Mouse (Mus musculus) ES-E14 (cell line): ENCODE measurements around the gene Chat. TPM values are rescaled to one million over a fixed set of nuclear protein-coding genes. Genes with fewer than 3 reads are reported as not detected.

ENCODE experiments used
- DNase-seq: peaks from one replicate; pipeline ENCODE4 v3.0.0-alpha.2; 2013; ENCODE audit warnings: low read depth, low spot score
- H3K27ac ChIP-seq: 2 replicates; pipeline ENCODE4 v1.5.1; 2012; ENCODE audit warnings: low read depth, mild to moderate bottlenecking, low read length, moderate library complexity, mixed read lengths; ENCODE audit not compliant: poor library complexity, insufficient read depth, severe bottlenecking
- H3K36me3 ChIP-seq: 2 replicates; pipeline ENCODE4 v1.6.1; 2012; ENCODE audit warnings: mild to moderate bottlenecking, low read length, moderate library complexity, mixed read lengths; ENCODE audit not compliant: control insufficient read depth, poor library complexity, insufficient read depth, severe bottlenecking
- H3K4me1 ChIP-seq, 2 experiments: fragments of 150-350 bp in 1 of 2; sonication (generic) in 1 of 2; 2 replicates each; pipeline ENCODE4 v1.6.1; 2012; ENCODE audit warnings: low read length in 2 of 2, mild to moderate bottlenecking in 1 of 2, mixed read lengths in 1 of 2; ENCODE audit not compliant: control insufficient read depth in 2 of 2, insufficient read depth in 2 of 2, poor library complexity in 1 of 2
- H3K4me3 ChIP-seq, 2 experiments: fragments of 150-350 bp in 1 of 2; sonication (generic) in 1 of 2; 2 replicates each; pipeline ENCODE4 v1.5.1; 2012; ENCODE audit warnings: low read length in 2 of 2, low read depth in 1 of 2, mild to moderate bottlenecking in 1 of 2, mixed read lengths in 1 of 2; ENCODE audit not compliant: insufficient read depth in 1 of 2, poor library complexity in 1 of 2, severe bottlenecking in 1 of 2
- H3K9ac ChIP-seq: 2 replicates; pipeline ENCODE4 v1.6.1; 2012; ENCODE audit warnings: low read depth, mild to moderate bottlenecking, low read length, mixed read lengths; ENCODE audit not compliant: poor library complexity, insufficient read depth, severe bottlenecking
- H3K9me3 ChIP-seq: fragments of 150-350 bp; sonication (generic); 2 replicates; pipeline ENCODE4 v1.6.1; 2012; ENCODE audit warnings: low read depth, mild to moderate bottlenecking, low read length; ENCODE audit not compliant: control insufficient read depth, insufficient read depth
- CHD2 ChIP-seq: IDR thresholded peaks from 2 replicates; pipeline ENCODE4 v1.6.1; 2014; ENCODE audit warnings: mild to moderate bottlenecking, low read depth, low read length, inconsistent platforms
- HCFC1 ChIP-seq: IDR thresholded peaks from 2 replicates; pipeline ENCODE4 v1.6.1; 2012; ENCODE audit warnings: low read length, inconsistent platforms, borderline replicate concordance; ENCODE audit not compliant: insufficient read depth
- MAFK ChIP-seq: IDR thresholded peaks from 2 replicates; pipeline ENCODE4 v1.6.1; 2014; ENCODE audit warnings: mild to moderate bottlenecking, low read depth, low read length, inconsistent platforms; ENCODE audit not compliant: insufficient read depth
- ZC3H11A ChIP-seq: IDR thresholded peaks from 2 replicates; pipeline ENCODE4 v1.6.1; 2012; ENCODE audit warnings: low read depth, mild to moderate bottlenecking, inconsistent platforms, low read length, borderline replicate concordance
- ZNF384 ChIP-seq: IDR thresholded peaks from 2 replicates; pipeline ENCODE4 v1.6.1; 2012; ENCODE audit warnings: low read depth, low read length, inconsistent platforms
- in situ Hi-C, 2 experiments: fragments of 600-800 bp; cut with MboI; formaldehyde crosslinking; loops; one replicate each; pipeline ENCODE4 v1.15.1; 2025; ENCODE audit warnings: low sequenced_read_pairs in 2 of 2, inconsistent platforms in 1 of 2; ENCODE audit not compliant: unreplicated experiment in 2 of 2
- total RNA-seq: library from RNA; depleted of rRNA; stranded (reverse); fragments of 300-350 nt; gene quantifications from 2 replicates; pipeline ENCODE4 v1.2.3, GENCODE M21; 2012

Gene Chat
- total RNA-seq, 1 experiment = 0.09 TPM

DNA sequence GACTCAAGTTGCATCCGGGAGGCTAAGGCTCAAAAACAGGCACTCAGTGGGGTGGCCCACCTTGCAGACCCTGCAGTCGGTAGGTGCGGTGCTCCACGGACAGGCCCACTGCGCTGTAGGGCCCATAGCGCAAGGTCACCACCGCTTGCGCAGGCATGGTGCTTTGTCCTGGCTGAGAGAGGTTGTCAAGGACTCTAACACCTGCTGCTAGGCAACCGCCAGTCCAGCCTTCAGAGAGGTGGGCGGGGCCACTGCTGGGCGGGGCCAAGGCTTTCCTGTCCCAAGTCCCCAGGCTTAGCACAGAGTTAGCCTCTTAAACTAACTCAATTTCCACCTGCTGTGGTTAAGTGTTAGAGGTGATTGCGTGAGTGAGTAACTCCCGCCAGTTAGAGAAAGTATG is 77.6 kb downstream of the Chat start, which contains the start of gene 1700024G13Rik:
TSS of gene 1700024G13Rik (minus strand) at position 196 of the 400 bp plus-strand sequence.
- H3K4me3 ChIP-seq = no peak within 1 kb of the TSS

DNA sequence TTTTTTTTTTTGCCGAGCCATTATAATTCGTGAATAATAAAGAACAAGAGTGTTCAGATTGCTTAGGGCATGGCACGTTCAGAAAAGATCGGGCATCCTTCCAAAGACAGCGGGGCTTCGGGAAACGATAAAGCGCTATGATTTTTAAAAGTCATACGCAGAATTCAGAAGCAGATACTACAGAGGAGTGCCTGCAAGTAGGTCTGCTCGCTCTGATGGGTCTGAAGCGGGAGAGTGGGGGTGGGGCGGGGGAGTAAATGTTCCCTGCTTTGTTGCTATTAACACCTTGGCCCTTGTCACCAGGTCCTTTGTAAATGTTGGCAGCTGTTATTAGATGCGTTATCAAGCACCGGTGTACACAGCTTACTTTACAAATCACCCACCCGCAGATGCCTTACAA is 84.2 kb downstream of the Chat start:
- in situ Hi-C loops = no loop called here
- no peak overlapping the region for H3K27ac ChIP-seq
- H3K9ac ChIP-seq = no peak overlapping the region
- H3K9me3 ChIP-seq = no peaks in the 10 kb centered on the region
- H3K4me3 ChIP-seq = no peak overlapping the region
- no peak for TF ChIP-seq HCFC1
- TF ChIP-seq CHD2 = no peak
- no peak for TF ChIP-seq ZNF384
- no peak for TF ChIP-seq MAFK
- TF ChIP-seq ZC3H11A = no peak
- peaks cover 0 to 14% of the 10 kb centered on the region in 2 experiments; a peak in 1 of 4 replicates for H3K4me1 ChIP-seq
- DNase-seq = no peak
- no peaks in the 10 kb centered on the region for H3K36me3 ChIP-seq

More for the DNA sequence above, 77.6 kb downstream of the Chat start, which contains the start of gene 1700024G13Rik:
- no peak within 1 kb of the TSS for H3K27ac ChIP-seq
- H3K36me3 ChIP-seq = no peaks in the 10 kb centered on the region
- H3K4me1 ChIP-seq = peaks cover 0 to 2% of the 10 kb centered on the region in 2 experiments; a peak in 1 of 4 replicates
- H3K9ac ChIP-seq = no peak within 1 kb of the TSS
- in situ Hi-C loops = no loop called here
- TF ChIP-seq HCFC1 (no peak), CHD2 (no peak), MAFK (no peak), ZNF384 (no peak), ZC3H11A (no peak)
- DNase-seq = peak; percentile 92
- H3K9me3 ChIP-seq = no peaks in the 10 kb centered on the region

DNA sequence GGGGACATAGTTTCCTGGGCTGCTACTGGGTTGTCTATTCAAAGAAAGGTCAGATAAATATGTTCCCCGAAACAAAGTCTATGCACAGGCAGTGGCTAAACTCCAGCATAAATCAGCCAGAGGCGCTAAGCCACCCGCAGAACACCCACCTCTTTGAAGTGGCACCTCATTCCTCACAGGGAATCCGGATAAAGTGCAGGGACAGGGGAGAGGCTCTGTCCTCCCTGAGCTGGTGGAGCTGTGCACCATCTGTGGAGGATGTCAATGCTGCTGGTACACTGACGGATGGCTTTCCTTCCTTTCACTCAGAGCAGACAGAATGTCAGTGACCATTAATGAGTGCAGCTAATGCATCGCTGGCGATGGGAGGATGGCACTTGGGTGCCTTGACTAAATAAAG is 84.7 kb downstream of the Chat start:
- in situ Hi-C loops = no loop called here
- no peaks in the 10 kb centered on the region for H3K9me3 ChIP-seq
- H3K9ac ChIP-seq = no peak overlapping the region
- no peak for DNase-seq
- no peaks in the 10 kb centered on the region for H3K36me3 ChIP-seq
- H3K4me1 ChIP-seq = peaks cover 0 to 14% of the 10 kb centered on the region in 2 experiments; a peak in 1 of 4 replicates
- TF ChIP-seq MAFK (no peak), HCFC1 (no peak), ZNF384 (no peak), CHD2 (no peak), ZC3H11A (no peak)
- H3K4me3 ChIP-seq = no peak overlapping the region
- no peak overlapping the region for H3K27ac ChIP-seq

DNA sequence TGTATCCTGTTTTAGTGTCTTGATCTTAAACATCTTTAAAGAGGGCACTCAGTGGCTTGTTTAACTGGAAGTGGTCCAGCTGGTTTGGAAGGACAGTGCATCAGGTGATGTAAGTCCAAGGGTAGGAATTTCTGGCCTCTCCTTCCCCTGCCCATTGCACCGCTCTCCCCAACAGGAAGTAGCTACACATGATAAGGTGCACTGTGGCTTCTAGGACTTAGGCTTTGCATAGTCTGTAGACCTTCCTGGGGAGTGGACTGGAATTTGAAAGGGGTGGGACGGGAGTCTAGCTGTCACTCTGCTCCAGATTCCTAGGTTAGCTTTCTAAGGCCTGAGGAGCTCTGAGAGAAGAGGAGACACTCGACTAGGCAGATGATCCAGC is 85.7 kb downstream of the Chat start:
- Histone ChIP-seq H3K4me1 (peaks cover 0 to 14% of the 10 kb centered on the region in 2 experiments; a peak in 1 of 4 replicates), H3K9me3 (no peaks in the 10 kb centered on the region), H3K9ac (no peak overlapping the region), H3K27ac (no peak overlapping the region; the same call in 1 of the 2 replicates), H3K4me3 (no peak overlapping the region), H3K36me3 (no peaks in the 10 kb centered on the region)
- in situ Hi-C loops = no loop called here
- DNase-seq = no peak
- TF ChIP-seq HCFC1 (no peak), MAFK (no peak), ZC3H11A (no peak), CHD2 (no peak), ZNF384 (no peak)
